Mouse (Mus musculus) G1E-ER4 (cell line): ENCODE measurements around the gene Rpsa. TPM values are rescaled to one million over a fixed set of nuclear protein-coding genes. Genes with fewer than 3 reads are reported as not detected.

Experiments
- GATA1 ChIP-seq: IDR thresholded peaks from one replicate; pipeline ENCODE4 v1.8.0; 2012; ENCODE audit warnings: low read length, inconsistent platforms
- polyA plus RNA-seq: library from polyadenylated mRNA; stranded (reverse); fragments of >175 nt; gene quantifications from 2 replicates; pipeline ENCODE4 v1.2.3, GENCODE M21; 2012

The Rpsa gene
- polyA plus RNA-seq, 1 experiment: 2,255 TPM

- no peak for TF ChIP-seq GATA1
These were observed 6.4 kb downstream of the Rpsa start for GRCm38 (mm10) chr9:120133755-120134475.

DNA sequence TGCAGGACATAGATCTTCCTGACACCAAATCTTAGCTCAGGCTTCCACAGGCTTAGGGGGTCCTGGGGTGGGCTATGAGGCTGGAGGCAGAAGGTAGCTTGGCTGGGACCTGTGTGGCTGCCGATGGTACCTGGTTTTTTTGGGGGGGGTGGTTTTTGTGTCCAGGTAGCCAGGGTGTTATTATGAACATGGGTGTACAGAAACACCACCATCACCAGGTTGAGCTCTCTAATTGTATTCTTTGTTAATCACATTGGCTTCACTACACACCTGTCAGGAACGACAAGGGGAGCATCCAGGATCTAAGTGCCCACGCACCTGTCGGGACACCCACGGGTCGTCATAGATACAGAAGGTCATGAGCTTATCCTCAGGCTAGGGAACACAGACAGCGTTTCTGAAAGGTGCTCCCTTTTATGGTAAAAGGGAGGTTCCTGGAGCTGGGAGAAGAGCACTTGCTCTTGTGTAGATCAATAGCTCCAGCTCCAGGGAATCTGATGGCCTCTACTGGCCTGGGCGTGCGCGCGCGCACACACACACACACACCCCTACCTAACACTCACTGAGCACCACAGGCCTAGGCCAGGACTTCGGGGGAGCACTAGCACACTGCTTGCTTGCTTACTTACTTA lies 7.2 kb downstream of the Rpsa start:
- TF ChIP-seq GATA1: no peak

GRCm38 (mm10) chr9:120135454-120135853 lies 8.0 kb downstream of the Rpsa start:
- TF ChIP-seq GATA1: no peak

GRCm38 (mm10) chr9:120140652-120141051 lies 13.2 kb downstream of the Rpsa start:
- TF ChIP-seq GATA1: no peak

DNA sequence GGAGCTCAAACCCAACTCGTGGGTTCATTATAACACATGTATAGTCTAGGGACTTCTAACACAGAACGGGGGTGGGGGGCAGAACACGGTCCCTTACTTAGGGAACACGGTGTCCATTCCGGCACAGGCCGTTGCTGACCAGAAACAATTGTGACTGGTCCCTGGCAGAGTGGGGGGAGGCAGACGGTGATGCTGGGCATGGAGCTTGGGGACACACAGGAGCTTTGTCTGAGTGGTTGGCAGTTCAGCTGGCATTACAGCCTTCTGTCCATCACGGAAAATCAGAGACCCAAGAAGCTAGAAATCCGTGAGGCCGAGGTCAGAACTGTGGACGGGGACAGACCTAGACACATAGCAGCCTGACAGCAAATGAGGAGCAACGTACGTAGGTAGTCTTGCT lies 17.0 kb downstream of the Rpsa start:
- no peak for TF ChIP-seq GATA1

DNA sequence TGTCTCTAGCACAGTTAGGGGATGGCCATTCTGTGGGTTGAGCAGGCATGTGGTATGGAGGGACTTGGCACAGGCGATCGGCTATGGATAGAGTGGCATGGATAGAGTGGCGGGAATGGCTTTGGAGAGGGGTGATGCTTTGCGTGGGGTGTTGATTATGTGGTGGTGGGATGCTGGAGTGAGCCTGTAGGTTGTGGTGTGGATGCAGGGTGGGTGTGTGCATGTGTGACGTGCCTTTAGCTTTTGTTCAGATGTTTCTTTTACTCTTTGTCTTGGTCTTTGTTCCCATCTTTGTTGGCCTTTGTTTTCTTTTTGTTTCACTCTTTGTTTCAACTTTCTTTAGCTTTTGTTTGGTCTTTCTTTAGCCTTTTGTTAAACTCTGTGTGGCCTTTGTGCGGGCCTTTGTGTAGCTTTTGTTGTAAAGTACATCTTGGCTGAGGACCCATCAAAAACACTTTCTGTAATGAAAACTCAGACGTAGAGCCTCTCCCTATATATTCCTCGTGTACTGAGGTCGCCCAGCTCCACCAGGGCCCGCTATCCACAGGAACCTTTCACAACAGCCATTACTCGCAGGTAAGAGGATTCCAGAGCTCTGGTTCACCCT lies 21.8 kb downstream of the Rpsa start, which contains the start of gene Mobp:
TSS of gene Mobp (plus strand) at position 486 of the 607 bp plus-strand sequence.
- TF ChIP-seq GATA1: no peak

DNA sequence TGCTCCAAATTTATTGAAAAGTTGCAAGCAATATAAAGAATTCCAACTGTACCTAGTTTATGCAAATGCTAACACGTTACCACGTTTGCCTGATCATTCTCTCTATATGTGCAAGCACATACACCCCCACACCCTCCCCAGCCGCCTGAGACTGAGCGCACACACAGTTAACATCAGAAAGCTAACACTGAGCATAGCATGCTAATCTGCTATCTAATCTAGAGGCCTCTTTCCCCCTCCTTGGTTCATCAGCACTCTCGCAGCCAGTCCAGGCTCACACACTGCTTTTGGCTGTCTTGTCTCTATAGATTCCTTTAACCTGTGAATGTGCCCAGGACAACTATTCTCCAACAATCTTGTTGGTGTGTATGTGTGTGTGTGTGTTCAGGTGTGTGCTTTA lies 23.7 kb downstream of the Rpsa start:
- no peak for TF ChIP-seq GATA1

GRCm38 (mm10) chr9:120151906-120152399 lies 24.5 kb downstream of the Rpsa start:
- no peak for TF ChIP-seq GATA1

DNA sequence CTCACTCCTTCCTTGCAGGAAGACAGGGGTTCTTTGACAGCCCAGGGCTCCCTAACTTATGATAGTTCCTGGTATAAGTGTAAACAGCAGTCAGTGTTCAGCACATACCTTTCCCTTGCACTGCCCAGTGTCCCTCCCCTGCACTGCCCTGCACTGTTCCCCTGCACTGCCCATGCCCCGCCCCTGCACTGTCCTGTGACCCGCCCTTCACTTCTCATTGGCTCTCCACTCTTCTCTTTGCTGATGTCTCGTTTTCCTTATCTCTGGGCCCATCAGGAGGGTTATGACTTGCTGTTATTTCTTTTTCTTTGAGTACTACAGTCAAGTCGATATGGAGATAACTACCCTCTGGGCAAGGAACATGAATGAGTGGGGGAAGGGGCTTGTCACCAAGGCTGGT lies 30.6 kb downstream of the Rpsa start:
- TF ChIP-seq GATA1: peak; percentile 5

GRCm38 (mm10) chr9:120163862-120164261 lies 36.4 kb downstream of the Rpsa start:
- TF ChIP-seq GATA1: no peak

- TF ChIP-seq GATA1: no peak
These were observed 40.3 kb downstream of the Rpsa start for GRCm38 (mm10) chr9:120167826-120168225.

DNA sequence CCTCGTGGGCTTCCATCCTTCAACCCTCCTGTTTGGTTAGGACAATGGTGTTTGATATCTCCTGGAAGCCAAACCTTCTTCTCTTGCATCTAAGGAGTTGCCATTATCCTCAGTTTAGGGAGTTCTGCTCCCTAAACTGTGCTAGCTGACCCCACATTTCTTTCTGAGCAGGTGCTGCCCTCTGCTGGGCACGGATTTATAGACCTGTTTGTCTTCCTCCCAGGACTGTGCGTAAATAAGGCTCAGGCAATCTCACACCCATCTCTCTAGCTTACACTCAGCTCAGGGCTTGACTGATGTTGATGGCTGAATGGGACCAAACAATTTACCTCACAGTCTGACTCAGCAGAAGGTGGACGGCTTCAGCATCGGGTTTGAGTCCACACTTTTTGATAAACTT lies 43.8 kb downstream of the Rpsa start:
- TF ChIP-seq GATA1: no peak

GRCm38 (mm10) chr9:120174436-120175137 lies 47.1 kb downstream of the Rpsa start:
- TF ChIP-seq GATA1: no peak

- no peak for TF ChIP-seq GATA1
These were observed 51.3 kb downstream of the Rpsa start for GRCm38 (mm10) chr9:120178813-120179212.

Other genes starting within 250 kb of the Rpsa start
- 29.0 and 29.5 TPM in 2 replicates for gene Wdr48, start 232.8 kb upstream of the Rpsa start, polyA plus RNA-seq
- gene Gorasp1, start 190.1 kb upstream of the Rpsa start, polyA plus RNA-seq: 27.8 and 34.7 TPM in 2 replicates
- 0.03 TPM in 1 of 2 replicates, not detected in the other for gene Ttc21a, start 190.1 kb upstream of the Rpsa start, polyA plus RNA-seq
- gene Csrnp1, start 143.0 kb upstream of the Rpsa start, polyA plus RNA-seq: 33.4 and 36.8 TPM in 2 replicates
- gene Xirp1, start 104.1 kb upstream of the Rpsa start, polyA plus RNA-seq: not detected in 2 replicates
- not detected in 2 replicates for gene Cx3cr1, start 57.8 kb upstream of the Rpsa start, polyA plus RNA-seq
- gene Ccr8, start 35.6 kb upstream of the Rpsa start, polyA plus RNA-seq: not detected in 2 replicates
- 70.4 and 90.9 TPM in 2 replicates for gene Slc25a38, start 17.3 kb upstream of the Rpsa start, polyA plus RNA-seq
- gene Mobp, start 22.0 kb downstream of the Rpsa start, polyA plus RNA-seq: not detected in 2 replicates
- not detected in 2 replicates for gene Myrip, start 173.8 kb downstream of the Rpsa start, polyA plus RNA-seq